Mouse (Mus musculus) lung, embryonic 16.5 days (tissue): Measurements from ENCODE around the gene Snx1. TPM values are rescaled to one million over a fixed set of nuclear protein-coding genes. Genes with fewer than 3 reads are reported as not detected.

Source experiments
- polyA plus RNA-seq: library from polyadenylated mRNA; unstranded; fragments of >200 nt; fragmentation: Nextera tagmentation; extraction: Ambion mirVana; gene quantifications from 2 replicates; pipeline ENCODE4 v1.2.1, GENCODE M21; 2015

Snx1 gene
- polyA plus RNA-seq, 1 experiment from 2014 or later = 123 TPM

Other genes starting within 250 kb of the Snx1 start
- gene Pclaf, start 236.3 kb downstream of the Snx1 start, polyA plus RNA-seq = 205 and 216 TPM in 2 replicates
- 33.1 and 33.8 TPM in 2 replicates for gene Trip4, start 217.8 kb downstream of the Snx1 start, polyA plus RNA-seq
- gene Csnk1g1, start 217.7 kb downstream of the Snx1 start, polyA plus RNA-seq = 14.8 and 16.0 TPM in 2 replicates
- 678 and 681 TPM in 2 replicates for gene Ppib, start 66.4 kb downstream of the Snx1 start, polyA plus RNA-seq
- 8.6 and 11.2 TPM in 2 replicates for gene Snx22, start 56.9 kb downstream of the Snx1 start, polyA plus RNA-seq
- gene Ciao2a, start within 50 bp of the Snx1 start, polyA plus RNA-seq = 139 and 141 TPM in 2 replicates
- 22.8 and 27.3 TPM in 2 replicates for gene Dapk2, start 31.6 kb upstream of the Snx1 start, polyA plus RNA-seq
- 18.7 and 18.8 TPM in 2 replicates for gene Herc1, start 223.9 kb upstream of the Snx1 start, polyA plus RNA-seq